Mouse (Mus musculus) cerebellum, adult (tissue): ENCODE measurements at regions not wholly inside any gene's neighbourhood (a gene's known extent, or its start where the extent isn't known, plus 50 kb on each side); places are given as distances from the start of the nearest gene placed in this dataset.

Experiments used
- ATAC-seq: cut with Nextera tagmentation; 2 replicates; pipeline ENCODE4 v1.9.2; 2017; ENCODE audit warnings: mild to moderate bottlenecking, moderate library complexity, mixed read lengths; ENCODE audit not compliant: insufficient number of reproducible peaks, low FRiP score, low TSS enrichment

DNA sequence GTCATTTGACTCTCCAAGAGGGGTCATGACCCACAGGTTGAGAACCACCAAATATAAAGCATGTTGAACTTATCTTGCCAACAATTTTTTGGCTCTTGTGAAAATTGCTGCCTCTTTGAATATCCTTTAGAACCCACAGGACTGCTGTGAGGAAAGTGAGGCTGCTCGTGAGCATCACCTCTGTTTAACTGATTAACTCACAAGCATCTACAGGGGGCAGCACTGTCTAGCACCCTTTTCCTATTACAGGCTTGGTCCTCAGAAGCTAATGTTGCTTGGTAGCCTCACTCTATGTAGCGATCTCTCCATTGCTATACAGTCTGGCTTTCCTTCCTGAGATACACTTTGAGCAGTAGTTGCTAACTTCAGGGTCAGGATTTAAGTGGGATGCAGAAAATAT lies 522.4 kb upstream of the Adam24 start:
- ATAC-seq, result no peak

- peak; percentile 83 for ATAC-seq
Observed at GRCm38 (mm10) chr8:40186715-40187583, 487.9 kb upstream of the Adam24 start.

- ATAC-seq, result peak; percentile 79
Observed at GRCm38 (mm10) chr8:40187584-40187934, 487.3 kb upstream of the Adam24 start.

DNA sequence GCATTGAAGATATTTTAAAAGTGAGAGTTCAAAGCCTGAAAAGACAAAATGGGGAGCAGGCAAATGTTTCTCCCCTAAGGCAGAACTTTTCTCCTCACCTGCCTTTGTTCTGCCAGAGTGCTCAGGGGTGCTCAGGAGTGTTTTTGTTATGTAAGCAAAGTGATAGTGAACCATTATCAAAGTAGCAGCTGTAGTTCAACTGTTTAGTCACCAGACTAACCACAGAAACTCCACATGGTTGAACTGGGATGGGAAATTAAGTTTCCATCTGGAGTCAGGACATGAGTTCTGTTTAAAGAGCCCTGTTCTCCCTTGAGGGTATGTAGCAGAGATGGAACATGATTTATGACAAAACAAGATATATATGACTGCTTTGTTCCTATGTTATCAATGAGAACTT lies 482.6 kb upstream of the Adam24 start:
- no peak for ATAC-seq

DNA sequence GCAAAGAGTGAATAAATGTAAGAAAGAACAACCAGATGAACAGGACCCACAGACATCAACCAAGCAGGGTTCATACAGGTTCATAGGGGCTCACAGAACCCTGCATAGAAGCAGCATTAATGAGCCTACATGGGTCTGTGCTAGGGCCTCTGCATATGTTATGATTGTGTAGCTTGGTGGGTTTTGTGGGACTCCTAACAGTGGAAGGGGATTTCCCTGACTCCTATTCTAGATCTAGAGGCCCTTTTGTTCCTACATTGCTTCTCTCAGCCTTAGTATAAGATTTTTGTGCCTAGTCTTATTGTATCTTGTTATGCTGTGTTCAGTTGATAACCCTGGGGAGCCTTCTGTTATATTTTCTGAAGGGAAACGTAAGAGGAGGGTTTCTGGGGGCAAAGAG lies 481.7 kb upstream of the Adam24 start:
- ATAC-seq, result no peak

DNA sequence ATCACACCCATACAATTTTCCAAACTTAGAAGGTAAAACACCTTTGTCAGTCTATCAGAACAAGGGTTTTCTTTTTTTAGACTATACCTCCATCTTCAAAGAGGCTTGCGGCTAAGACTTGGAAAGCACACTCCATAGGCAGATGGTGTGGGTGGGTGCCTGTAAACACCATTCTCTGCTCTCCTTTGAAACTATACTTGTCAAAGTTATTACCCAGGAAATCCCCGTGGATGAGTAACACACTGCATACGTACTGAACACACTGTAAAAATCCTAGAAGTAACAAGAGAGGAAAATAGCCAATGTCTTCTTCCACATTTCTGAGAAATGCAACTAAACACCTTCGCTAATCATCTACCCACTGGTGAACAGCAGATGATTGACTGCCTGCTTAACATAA lies 464.0 kb upstream of the Adam24 start:
- no peak for ATAC-seq

GRCm38 (mm10) chr8:40223521-40223920 lies 451.4 kb upstream of the Adam24 start:
- ATAC-seq, result no peak

DNA sequence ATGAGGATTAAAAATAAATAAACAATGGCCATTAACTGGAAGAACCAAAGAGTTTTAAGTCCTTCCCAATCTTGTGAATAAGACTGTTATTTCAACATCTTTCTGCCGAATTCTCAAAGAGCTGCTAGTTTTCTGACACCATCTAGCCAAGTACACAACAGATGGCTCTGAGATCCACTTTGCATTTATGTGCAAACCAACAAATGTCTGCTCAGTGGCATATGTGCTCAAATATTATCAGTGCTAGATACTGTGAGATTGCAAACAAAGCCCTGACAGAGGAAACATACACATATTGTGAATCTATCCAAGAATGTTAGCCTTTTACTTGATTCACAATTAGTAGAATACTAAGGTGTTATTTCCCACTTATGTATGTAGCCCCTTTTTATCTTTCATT lies 447.6 kb upstream of the Adam24 start:
- peak; percentile 96 for ATAC-seq
